Mouse (Mus musculus): ENCODE results near the gene Cdcp2.
"Not testable (repeated sequence)": the region's sequence is repeated elsewhere in the genome, so short reads cannot be mapped to it uniquely, and the experiment has no call there.

The Cdcp2 gene

GRCm38 (mm10) chr4:107091696-107092095 is 5.0 kb upstream of the Cdcp2 start:
- no peak for DNase-seq (ENCODE audit: low read depth, low spot score)

GRCm38 (mm10) chr4:107094484-107095187 is 2.1 kb upstream of the Cdcp2 start:
- DNase-seq (ENCODE audit: low read depth, low spot score), result no peak

DNA sequence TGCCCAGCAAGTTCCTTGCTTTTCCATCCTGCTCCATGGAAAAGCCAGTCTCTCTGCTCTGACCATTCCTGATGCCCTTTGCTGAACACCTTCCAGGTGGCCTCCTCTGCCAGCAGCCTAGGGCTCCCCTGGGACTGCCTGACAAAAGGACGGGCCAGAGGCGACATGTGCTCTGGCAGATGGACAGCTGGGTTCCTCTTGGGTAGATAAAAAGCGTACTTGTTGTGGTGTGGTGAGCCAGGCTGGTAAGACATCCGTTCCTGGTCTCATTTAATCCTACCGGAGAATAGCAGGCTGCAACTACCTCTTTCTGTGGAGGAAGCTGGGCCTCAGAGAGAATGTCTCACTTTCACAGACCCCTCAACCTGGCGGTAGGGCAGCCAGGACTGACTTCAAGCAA is 648 bp upstream of the Cdcp2 start:
- no peak for DNase-seq (ENCODE audit: low read depth, low spot score)

DNA sequence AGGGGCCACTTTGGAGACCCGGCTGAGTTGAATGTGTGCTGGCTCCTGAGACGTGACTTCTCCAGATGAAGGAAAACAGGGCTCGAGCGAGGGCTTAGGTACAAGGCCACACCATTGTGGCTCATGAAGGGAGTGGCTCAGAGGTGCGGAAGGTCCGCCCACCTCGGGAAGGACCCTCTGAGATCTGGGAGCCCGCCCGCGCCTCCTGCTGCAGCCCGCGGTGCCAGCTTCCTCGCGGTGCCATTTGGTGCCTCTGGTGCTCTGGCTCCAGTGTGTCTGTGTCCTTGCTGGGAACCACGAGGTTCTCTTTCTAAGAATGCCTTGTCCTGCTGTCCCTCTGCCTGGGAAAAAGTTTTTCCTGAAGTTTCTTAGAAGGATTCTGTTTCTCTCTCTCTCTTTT is 1.2 kb downstream of the Cdcp2 start:
- no peak for DNase-seq (ENCODE audit: low read depth, low spot score)

DNA sequence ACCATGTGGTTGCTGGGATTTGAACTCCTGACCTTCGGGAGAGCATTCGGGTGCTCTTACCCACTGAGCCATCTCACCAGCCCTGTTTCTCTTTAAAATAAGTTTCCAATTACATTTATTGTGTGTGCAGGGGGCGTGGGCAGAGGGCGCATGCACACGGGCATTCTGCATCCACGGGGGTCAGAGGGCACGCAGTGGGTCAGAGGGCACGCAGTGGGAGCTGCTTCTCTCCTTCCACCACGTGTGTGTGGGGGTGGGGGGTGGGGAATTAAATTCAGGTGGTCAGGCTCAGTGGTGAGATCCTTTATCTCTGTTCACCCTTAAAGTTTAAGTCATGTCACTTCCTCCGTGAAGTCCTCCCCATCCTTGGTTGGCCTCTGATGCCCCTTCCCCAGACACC is 1.7 kb downstream of the Cdcp2 start:
- no peak for DNase-seq (ENCODE audit: low read depth, low spot score)

DNA sequence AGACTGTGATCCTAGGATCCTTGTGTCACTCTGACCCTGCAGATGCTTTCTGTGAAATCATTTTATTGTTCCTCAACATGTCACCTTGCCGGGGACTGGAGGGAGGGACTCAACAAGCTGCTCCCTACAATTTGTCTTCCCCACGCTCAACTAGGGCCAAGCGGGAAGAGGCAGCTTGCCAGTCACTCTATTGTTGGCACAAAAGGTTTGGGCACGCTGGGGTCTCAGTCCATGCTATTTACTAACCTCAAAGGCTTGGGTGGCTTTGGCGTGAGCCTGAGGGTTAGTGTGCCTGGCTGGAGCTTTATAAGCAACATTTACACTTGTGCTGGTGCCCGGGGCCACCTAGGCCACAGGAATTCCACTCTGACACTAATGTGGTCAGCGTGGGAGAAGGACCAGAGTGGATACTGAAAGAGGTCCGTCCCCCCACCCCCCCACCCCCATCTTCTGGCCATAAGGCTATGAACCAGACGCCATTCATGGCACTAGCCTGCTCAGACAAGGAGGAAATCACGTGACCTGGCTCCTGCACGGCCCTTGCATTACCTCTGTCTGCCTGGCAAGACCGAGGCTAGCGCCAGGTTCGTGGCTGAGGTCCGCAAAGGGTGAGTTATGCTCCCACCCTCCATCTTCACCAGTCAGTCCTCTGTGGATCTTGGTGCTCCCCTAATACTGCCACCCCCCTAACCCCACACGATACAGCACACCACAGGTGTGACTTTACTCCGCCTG is 2.3 kb downstream of the Cdcp2 start:
- no peak for DNase-seq (ENCODE audit: low read depth, low spot score)

GRCm38 (mm10) chr4:107102220-107102619 is 5.5 kb downstream of the Cdcp2 start:
- no peak for DNase-seq (ENCODE audit: low read depth, low spot score)

- no peak for DNase-seq (ENCODE audit: low read depth, low spot score)
These were observed 10.1 kb downstream of the Cdcp2 start for GRCm38 (mm10) chr4:107106777-107107176.

DNA sequence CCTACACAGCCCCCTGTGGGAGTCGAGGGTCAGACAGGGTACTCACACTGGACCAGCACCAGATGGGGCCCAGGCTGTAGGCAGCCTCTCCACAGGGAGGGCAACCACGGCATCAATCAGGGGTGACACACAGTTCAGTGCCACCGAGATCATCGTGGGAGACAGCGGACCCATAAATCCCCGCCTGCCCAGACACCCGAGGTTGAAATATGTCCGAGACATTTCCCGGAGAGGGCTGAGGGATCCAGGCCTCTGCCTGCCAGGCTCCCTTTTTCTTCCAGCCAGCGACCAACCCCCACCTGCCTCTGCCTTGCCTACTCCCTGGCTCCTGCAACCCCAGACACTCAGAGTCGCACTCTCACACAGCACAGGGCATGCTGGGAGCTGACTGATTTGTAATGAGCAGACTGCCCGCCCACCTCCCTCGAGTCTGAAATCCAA is 11.6 kb downstream of the Cdcp2 start:
- DNase-seq (ENCODE audit: low read depth, low spot score), result no peak

- not testable (repeated sequence) for DNase-seq (ENCODE audit: low read depth, low spot score)
These were observed 12.5 kb downstream of the Cdcp2 start for GRCm38 (mm10) chr4:107109181-107109580.

- DNase-seq (ENCODE audit: low read depth, low spot score), result no peak
These were observed 17.6 kb downstream of the Cdcp2 start for GRCm38 (mm10) chr4:107114278-107114677.

GRCm38 (mm10) chr4:107117741-107118385 is 21.2 kb downstream of the Cdcp2 start:
- no peak for DNase-seq (ENCODE audit: low read depth, low spot score)

DNA sequence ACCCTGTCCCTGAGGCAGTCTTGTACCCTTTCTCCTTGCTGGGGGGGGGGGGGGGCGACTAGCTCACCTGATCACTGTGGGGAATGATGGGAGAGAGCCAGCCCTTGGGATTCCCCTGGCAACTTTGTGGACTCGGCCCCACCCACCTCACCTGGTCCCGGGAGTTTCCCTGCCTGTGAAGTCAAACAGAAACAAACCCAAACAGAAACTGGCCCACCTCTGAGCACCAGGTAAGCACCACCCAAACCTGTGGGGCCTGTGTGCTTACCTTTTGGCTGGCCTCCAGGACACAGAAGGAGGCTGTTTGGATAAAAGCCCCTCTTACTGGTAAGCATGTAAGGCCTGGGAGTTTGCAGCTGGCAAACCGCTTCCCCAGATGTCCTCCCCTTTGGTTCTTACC is 22.4 kb downstream of the Cdcp2 start:
- no peak for DNase-seq (ENCODE audit: low read depth, low spot score)

- no peak for DNase-seq (ENCODE audit: low read depth, low spot score)
These were observed 24.0 kb downstream of the Cdcp2 start for GRCm38 (mm10) chr4:107120676-107121075.

- DNase-seq (ENCODE audit: low read depth, low spot score), result no peak
These were observed 24.7 kb downstream of the Cdcp2 start for GRCm38 (mm10) chr4:107121165-107121943.

- DNase-seq (ENCODE audit: low read depth, low spot score), result no peak
These were observed 27.7 kb downstream of the Cdcp2 start for GRCm38 (mm10) chr4:107124376-107124775.

DNA sequence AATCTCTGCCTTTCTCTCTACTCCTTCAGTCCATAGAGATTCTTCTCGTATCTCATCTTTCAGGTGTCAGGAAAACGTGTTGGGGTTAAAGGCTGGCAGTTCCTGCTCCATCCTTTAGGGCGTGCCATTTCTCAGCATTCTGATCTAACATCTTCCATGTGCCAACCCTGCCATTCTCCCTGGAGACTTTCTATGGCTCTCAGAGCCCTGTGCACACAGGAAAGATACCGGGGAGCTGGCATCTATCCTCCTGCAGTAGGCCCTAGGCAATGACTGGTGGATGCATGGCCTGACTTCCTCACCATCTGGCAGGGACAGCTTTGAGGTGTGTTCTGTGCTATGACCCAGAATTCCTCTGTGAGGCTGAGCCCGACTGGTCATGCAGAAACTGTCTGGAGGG is 28.4 kb downstream of the Cdcp2 start:
- DNase-seq (ENCODE audit: low read depth, low spot score), result no peak

- no peak for DNase-seq (ENCODE audit: low read depth, low spot score)
These were observed 29.7 kb downstream of the Cdcp2 start for GRCm38 (mm10) chr4:107126389-107126788.

- no peak for DNase-seq (ENCODE audit: low read depth, low spot score)
These were observed 30.3 kb downstream of the Cdcp2 start for GRCm38 (mm10) chr4:107126891-107127524.

- no peak for DNase-seq (ENCODE audit: low read depth, low spot score)
These were observed 31.4 kb downstream of the Cdcp2 start for GRCm38 (mm10) chr4:107127901-107128669.

DNA sequence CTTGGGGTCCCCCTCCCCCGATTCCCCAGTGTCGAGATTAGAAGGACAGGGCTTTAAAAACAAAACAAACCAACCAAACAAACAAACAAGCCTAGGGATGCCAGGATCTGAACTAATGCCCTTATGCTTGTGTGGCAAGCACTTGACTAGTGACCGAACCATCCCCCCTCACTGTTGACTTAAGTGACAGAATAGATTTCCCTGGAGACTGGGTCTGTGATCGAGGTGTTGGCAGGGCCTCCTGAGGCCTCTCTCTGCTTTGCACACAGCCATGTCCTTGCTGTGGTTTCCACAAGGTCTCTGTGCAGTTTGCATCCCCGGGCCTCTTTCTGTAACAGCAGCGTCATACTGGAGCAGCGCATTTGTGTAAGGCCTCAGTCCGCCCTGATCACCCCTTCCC is 32.7 kb downstream of the Cdcp2 start:
- DNase-seq (ENCODE audit: low read depth, low spot score), result no peak

Data from WW6 (cell line).